Mouse (Mus musculus) kidney, postnatal 10 days (tissue): Measurements from ENCODE around the gene Nid2.

Experiments
- DNase-seq: peaks from one replicate; pipeline ENCODE4 v3.0.0; 2021; ENCODE audit warnings: mixed read lengths

Gene Nid2

DNA sequence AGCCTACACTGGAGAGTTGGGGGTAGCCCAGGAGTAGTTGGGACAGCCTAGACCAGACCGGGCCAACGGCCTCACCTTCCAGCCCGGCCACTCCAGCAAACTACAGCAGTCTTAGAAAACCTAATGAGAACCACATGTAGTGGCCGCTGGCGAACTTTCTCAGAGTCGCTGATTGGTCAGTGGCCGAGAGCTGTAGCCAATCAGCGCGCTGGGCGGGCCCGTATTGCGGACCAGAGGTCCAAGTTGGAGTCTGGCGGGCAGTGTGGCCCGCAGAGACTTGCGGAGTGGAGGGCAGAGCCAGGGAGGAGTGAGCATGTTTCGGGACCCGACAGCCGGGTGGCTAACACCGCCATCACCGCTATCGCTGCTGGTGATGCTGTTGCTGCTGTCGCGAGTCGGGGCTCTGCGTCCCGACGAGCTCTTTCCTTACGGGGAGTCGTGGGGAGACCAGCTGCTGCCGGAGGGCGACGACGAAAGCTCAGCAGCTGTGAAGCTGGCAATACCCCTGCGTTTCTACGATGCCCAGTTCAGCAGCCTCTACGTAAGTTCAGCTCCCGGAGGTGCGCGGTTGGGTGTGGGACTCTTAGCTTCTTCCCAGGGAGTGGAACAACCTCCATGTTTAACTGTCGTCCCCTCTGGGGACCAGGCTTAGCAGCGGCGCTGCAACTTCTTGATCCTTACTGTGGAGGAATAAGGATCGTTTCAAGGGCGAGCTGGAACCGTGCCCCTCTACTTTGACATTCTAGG is at the start of gene Nid2:
TSS of gene Nid2 (plus strand) at position 241 of the 747 bp plus-strand sequence.
- DNase-seq: peak; percentile 97

DNA sequence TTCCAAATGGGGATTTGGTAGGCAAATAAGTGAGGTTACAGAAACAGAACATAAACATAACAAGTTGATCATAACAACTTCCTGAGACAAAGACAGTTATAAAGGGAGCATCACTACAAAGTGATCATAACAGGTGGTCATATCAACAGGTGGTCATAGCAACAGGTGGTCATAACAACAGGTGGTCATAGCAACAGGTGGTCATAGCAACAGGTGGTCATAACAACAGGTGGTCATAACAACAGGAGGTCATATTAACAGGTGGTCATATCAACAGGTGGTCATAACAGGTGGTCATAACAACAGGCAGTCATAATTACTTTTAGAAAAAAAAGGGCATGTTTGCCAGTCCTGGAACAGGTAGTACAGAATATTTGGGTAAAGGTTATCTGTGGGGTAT is 49.5 kb upstream of the Nid2 start:
- no peak for DNase-seq

DNA sequence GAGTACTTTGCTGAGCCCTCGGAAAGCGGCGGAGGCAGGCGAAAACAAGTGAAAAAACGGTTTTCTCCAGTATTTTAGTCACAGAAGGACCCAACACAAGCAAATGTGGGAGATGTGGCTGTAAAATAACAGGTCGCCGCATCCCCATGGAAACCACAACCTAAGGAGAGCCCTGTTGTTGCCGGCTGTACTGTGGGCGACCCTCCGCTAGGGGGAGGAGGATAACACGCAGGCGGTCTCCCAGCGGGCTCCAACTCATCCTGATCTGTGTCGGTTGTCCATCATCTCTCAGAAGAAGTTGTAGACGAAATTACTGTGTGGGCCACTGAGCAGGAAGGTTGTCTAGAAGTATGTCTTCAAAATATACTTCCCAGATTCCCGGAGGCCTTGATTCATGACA is 45.4 kb upstream of the Nid2 start:
- peak; percentile 91 for DNase-seq

DNA sequence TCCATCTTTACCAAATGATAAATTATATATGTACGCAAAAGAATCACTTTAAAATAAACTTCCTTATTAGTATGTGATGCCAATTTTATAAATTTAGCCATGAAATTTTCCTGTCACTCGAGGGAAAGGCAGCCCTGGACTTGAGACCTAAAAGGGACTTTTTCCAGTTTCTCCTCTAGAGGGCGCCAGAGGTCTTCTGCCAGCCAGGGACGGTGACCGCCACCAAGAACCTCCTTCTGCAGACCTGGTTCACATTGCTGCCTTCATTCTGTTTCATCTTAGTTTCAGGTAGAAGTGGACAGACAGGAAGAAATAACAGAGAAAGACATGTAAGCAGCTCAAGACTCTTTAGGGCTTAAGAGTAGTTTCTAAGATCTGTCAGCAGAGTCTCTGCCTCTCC is 44.6 kb upstream of the Nid2 start:
- peak; percentile 82 for DNase-seq

DNA sequence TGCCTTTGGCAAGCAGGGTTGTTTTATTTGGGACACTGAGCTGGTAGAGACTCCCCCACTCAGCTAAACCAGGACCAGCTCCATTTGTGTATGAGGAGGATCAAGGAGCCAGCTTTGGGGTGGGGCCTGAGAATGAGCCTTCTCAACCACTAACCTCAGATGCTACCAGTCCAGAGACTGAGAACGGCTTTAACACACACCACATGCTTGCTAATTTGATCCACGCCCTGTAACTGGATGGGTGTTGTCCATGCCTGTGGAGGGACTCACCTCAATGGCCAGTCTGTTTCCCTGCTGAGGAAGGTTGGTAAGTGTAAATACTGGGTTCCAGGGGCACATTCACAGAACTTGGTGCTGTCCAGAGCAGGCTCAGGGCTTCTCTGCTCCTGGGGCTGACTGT is 44.1 kb upstream of the Nid2 start:
- peak; percentile 18 for DNase-seq

DNA sequence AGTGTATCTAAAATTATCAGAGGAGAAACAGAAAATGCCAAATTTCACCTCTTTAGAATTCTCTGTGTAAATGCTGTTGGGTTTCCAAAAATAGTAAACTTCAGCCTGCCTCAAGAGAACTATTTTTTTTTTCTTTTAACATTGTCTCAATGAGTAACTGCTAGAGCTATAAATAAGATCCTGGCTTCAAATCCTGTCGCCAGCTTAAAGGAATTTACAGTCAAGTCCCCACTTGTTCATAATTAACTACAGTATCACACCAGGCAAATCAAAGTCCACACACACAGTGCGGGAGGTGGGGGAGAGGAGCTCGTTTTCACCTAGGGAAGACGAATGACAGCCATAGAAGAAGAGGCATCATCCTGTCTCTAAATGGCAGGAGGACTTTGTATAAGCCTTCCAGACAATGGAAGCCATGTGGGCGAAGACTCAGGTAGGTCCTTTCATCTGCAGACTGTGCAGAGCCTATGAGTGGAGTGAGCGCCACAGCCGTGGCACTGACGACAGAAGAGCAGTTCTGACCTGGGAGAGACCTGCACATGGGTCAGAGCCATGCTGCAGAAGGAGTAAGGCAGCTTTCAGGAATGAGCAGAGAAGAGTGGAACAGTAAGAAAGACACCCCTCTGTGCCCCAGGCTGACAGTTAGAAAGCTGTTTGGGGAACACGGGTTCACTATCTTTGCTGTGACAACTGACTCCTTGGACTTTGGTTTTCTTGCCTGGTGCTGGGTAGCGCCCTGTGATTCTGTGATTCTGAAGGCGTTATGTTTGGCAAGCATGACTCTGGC is 43.2 kb upstream of the Nid2 start:
- peak; percentile 47 for DNase-seq

DNA sequence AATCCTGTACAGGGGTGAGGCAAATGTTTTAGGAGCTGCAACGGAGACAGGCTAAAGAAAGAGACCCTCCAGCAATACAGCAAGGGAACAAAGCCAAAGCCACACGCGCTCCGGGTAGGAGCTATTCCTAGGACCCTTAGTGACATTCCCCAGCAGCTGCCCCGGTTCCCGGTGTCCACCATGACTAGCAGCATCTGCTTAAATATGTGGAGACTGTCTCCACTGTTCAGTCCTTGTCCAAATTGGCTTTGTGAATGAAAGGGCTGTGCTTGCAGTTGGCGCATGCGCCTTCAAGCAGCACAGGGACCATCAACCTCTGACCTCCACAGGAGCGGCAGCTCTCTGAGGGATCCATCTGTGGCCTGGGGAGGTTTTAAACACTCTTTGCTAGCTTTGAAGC is 41.9 kb upstream of the Nid2 start:
- peak; percentile 34 for DNase-seq

DNA sequence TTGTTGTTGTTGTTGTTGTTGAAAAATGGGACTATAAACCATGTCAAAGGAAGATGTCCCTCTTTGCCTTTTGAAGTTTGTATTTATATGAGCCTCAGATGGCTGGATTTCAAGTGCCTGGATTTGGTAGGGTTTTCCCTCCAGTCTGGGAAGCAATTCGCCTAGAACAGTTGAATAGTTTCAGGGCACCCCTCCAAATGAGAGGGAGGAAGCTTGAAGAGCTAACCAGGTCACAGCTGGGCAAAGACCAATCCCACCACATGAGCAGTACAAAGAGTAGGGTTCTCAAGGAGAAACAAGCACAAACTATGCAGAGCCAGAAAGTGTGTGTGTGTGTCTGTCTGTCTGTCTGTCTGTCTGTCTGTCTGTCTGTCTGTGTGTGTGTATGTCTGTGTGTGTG is 39.3 kb upstream of the Nid2 start:
- peak; percentile 38 for DNase-seq

DNA sequence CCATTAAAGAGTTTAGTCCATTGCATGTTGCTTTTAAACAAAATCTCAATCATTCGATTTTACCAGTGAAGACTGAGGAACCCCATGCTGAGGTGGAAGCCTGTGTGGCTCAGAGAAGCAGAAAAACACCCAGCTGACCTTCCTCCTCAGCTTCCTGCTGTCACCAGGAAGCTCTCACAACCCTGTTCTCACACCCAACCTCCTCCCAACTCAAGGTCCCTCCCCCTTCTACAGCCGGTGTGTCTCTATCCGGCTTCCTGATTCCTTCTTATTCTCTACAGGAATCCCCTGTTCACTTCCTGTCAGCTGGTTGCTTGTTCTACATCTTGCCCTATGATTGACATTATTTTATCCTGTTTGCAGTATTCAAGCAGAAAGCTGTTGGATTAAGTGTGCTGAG is 38.0 kb upstream of the Nid2 start:
- peak; percentile 25 for DNase-seq

DNA sequence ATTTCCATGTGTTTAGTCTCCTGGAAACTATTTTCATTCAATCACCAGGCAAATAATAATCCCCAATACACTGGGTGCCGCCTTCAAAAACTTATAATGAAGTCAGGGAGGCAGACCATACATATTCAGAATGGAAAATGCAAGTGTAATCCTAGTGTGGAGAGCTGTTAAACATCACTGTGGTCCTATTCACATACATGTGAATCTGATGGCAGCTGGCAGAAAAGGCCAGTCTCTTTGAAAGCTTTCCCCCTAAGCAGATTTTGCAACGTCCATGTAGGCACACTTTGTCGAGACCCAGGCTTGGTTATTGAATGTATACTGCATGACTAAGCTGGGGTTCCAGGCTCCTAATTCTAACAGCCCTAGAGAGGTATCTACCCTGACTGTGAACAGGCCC is 32.0 kb upstream of the Nid2 start:
- no peak for DNase-seq

DNA sequence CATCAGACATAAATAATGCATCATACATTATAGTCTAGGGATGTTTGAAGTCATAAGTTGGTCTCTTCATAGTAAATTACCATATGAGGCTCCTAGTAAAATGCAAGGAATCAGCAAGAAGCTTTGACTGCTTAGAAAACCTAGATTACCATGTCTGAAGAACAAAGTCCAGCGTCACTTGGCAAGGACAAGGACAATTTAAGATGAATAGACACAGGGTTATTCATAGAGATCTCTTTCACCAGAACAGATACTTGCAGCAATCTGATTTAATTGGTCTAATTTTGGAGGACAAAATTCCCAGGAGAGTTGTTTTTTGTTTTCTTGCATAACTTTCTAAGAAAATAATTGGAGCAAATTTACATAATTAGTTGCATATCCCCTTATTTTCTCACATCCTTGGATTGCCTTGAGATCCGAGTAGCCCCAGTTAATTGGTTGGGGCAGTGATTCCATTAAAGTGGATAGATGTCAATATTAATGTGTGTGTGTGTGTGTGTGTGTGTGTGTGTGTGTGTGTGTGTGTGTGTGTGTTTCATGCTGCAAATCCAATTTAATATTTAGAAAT is 30.9 kb upstream of the Nid2 start:
- DNase-seq: no peak

DNA sequence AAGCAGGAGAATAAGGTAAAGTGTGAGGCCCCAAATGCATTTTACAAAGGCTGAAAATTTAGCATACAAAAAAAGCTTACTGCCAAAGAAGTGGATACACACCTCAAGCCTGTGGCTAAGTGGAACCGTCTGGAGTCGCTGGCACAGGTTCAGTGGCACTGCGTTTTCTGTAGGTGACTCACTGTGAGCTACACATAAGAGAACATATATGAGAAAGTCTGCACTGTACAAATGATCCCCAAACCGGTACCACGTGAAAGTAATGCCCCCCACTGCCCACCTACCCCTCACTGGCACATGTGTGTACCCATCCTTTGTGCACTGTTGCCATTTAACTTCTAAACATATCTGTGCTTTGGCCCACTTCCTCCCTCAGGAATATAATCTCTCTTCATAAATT is 22.8 kb upstream of the Nid2 start:
- no peak for DNase-seq

DNA sequence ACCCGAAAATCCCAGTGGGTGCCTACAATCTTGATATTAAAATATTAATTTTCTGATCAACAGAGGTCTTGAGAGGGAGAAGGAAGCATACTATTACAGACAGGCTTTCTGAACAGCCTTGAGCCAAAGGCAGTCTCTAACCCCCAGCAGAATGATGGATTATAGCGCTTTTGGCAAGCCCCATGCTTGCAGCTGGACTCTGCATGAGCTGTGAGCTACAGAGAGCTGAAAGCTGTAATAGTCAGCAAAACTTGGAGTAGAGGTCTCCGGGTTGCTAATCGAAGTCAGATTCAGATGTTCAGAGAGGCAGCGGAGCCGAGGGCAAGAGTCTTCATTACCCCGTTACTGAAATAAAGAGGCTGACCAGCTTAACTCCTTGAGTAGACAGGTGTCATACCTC is 22.3 kb upstream of the Nid2 start:
- peak; percentile 84 for DNase-seq

DNA sequence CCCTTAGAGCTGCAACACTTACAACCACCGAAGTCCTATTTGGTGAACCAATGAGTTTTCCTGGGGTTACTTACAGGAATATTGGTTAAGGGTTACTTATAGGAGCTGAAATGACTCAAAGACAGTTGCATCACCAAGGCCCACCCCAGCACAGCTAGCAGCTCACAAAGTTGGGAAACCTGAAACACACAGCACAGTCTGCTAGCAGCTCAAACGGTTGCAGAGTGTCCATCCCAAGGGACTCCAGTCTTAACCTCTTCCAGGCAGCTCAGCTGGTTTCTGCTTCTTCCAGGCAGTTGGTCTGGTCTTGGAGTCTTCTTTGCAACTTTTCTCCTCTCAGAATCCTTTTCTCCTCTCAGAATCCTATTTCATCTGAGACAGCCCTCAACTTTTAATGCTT is 19.0 kb upstream of the Nid2 start:
- DNase-seq: no peak

DNA sequence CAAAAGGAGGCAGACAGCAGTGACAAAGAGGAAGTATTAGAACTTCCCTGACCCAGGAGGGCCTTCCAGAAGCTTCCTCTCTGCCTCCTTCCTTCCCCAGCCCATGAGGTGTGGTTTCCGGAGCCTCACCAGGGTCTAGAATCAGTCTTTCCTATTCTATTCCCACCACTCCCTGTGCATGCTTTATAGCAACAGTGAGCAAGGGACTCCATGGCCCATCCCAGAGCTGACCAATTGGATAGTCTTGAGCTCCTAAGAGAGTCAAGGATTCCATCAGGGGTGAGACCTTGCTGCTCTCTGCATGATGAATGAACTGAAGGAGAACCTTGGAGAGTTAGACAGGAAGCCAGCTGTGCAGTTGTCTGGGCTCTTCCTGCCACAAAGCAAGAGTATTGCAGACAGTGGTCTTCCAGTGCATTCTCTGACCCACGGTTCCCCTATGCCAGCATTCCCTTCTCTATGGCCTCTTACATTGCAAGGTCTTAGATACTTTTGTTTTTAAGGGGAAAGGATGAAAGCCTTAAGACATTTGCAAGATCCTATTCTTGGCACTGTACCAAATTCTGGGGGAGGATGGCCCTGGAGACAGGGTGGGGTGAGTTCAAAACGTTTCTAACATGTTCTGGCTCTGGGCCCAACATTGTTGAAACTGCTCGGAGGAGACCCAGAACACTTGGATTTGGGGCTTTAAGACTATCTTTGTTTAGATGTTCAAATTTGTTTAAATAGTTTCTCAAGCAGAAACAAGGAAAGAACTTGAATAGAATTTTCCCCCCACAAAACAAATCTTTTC is 17.4 kb upstream of the Nid2 start:
- peak; percentile 55 for DNase-seq

DNA sequence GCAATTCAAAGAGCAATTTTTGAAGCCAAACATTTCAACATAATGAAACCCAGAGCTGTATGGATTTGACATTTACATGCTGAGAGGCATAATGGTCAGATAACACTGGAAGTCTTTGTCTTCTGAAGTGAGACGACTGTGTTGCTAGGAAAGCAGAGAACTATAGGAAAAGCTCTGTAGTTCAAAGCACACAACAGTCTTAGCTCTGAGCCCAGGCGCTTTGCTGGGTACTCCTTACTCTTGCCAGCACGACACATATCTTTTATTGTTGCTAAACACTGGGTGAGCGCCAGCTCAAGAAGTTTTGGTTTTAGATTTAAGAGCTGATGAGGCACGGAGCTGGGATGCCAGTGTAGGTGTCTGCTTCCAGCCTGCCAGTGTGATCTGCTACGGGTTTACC is 15.8 kb upstream of the Nid2 start:
- no peak for DNase-seq

DNA sequence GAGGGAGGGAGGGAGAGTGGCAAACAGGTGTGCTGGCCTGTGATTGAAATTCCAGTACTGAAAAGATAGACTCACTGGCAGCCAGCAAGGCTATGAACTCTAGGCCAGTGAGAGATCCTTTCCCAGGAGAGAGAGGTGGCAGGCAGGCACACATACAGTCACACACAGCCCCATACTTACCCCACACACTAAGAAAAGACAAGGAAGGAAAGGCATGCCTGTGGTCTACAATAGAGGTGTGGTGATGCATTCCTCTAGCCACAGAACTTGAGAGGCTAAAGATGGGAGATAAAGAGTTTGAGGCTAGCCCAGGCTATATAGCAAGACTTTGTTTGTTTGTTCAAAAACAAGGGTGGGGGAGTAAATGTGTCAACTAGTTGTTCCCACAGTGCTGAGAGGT is 13.5 kb upstream of the Nid2 start:
- no peak for DNase-seq

DNA sequence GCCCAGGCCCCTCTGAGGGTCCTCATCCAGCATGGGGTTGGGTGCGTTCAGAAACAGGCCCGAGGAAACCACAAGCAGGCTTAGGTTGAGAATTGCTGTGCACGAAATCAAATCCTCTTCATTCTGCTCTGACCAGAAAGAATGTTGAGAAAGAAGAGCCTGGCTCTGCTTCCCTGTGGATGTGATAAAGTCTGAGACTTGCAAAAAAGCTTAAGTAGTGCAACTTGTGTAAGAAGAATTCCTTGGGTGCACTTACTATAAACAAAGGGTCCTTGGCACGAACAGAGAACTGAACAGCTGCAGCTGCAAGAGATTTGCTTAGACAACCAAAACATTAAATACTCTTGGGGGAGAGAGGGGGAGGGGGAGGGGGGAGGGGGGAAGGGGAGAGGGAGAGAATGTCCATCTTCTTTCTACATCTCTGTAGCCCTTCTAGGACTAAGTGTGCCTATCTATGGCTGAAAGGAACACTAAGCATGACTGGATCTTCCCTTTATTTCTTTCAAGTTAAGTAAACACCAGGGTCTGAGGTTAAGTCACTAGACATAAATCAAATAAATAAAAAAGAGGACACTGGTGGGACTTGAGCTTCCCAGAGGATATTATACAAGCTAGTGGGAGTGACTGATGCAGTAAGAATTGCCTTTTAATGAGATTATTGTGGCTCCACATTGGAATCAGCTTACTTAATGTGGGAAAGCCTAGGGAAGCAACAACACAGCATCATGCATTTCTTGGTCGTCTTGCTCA is 12.8 kb upstream of the Nid2 start:
- peak; percentile 38 for DNase-seq

DNA sequence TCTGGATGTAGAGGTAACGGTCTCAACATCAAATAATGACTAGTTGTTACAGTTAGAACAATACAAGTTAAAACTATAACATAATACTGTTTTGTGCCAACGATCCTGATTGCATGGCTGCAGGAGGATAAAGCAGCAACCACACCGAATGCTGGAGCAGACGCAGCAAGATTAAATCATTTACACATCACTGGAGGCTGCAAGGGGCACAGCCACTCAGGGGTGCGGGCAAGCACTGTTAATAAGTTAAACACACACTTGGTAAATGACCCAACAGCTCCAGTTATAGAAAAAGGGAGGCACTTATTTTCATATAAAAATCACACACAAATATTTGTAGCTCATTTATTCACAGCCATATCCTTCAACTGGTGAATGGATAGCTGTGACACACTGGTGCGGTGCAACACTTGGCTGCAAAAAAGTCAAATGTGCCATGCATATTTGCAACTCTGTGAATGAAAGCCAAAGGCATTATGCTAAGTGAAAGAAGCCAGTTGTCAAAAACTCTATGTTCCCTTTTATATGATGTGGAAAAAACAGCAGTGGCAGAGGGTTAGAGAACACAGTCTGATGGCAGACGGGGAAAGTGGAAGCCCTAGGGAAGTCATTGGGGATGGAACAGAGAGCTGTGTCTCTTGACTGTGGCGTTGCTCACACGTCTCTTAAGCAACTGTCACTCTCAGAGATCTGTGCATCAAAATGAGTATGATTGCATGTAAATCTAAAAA is 11.5 kb upstream of the Nid2 start:
- DNase-seq: peak; percentile 38

DNA sequence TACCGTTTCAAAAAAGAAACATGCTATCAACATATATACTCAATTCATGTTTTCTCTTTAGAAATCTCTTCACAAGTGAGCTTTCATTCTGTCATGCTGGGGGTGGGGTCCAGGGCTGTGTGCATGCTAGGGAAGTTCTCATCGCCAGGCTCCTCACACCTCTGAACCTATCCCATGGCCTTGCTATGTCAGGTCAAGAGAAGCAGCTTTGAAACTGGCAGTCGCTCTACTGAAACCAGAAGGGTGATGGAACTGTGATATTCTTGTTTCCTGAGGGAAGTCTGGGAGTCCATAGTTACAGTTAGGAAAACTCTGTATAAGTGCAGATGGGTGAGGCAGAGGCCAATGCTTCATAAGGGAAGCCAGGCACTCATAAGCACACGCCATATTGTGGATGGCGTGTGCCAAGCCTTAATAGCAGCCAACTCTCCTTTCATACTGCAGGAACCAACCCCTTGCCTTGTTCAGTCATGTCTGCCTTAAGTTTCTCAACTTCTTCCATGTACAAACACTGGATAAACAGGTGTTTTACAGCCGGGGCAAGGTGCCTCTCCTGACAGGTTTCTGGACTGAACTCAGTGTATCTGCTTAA is 10.8 kb upstream of the Nid2 start:
- no peak for DNase-seq

DNA sequence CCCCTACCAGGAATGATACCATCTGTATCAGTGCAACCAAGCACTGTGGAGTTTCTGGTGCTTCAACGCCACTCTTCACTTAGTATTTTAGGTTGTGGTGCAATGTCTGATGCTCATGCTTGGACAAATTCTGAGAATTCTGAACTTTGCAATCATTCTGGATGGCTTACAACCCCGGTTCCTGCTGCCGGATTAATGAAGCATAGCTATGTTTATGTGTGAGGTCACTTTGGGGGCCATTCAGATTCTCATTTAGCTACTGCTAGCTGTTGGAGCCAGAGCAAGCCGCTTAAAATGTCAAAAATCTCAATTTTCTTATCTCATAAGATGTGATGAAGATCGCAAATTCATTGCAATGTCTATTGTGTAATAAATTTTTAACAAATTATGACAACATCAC is 6.2 kb upstream of the Nid2 start:
- peak; percentile 50 for DNase-seq
